Mouse (Mus musculus) hindbrain, embryonic 11.5 days (tissue): Measurements from ENCODE around the gene Tnrc6c. TPM values are rescaled to one million over a fixed set of nuclear protein-coding genes. Genes with fewer than 3 reads are reported as not detected.

Experiments
- ATAC-seq: fragments of 200-750 bp; cut with Nextera tagmentation; 2 replicates; pipeline ENCODE4 v1.8.0; 2017; ENCODE audit warnings: mild to moderate bottlenecking, moderate TSS enrichment, moderate library complexity; ENCODE audit not compliant: low FRiP score
- DNase-seq: peaks from one replicate; pipeline ENCODE4 v3.0.0-alpha.2; 2015; ENCODE audit warnings: low spot score
- H3K27ac ChIP-seq: fragments of 300-500 bp; sonication (generic); 2 replicates; pipeline ENCODE4 v1.5.1; 2014; ENCODE audit warnings: mild to moderate bottlenecking, low read depth, low read length
- H3K27me3 ChIP-seq: fragments of 300-500 bp; sonication (generic); 2 replicates; pipeline ENCODE4 v1.6.1; 2014; ENCODE audit warnings: mild to moderate bottlenecking, low read length, moderate library complexity, mixed read lengths; ENCODE audit not compliant: control insufficient read depth, insufficient read depth
- H3K36me3 ChIP-seq: fragments of 300-500 bp; sonication (generic); 2 replicates; pipeline ENCODE4 v1.6.1; 2014; ENCODE audit warnings: mild to moderate bottlenecking, low read length, moderate library complexity, mixed read lengths; ENCODE audit not compliant: control insufficient read depth, insufficient read depth
- H3K4me1 ChIP-seq: fragments of 300-500 bp; sonication (generic); replicated peaks from 2 replicates; pipeline ENCODE4 v1.6.1; 2014; ENCODE audit warnings: low read length, mixed read lengths; ENCODE audit not compliant: control insufficient read depth, insufficient read depth
- H3K4me2 ChIP-seq: fragments of 300-500 bp; sonication (generic); replicated peaks from 2 replicates; pipeline ENCODE4 v1.6.1; 2014; ENCODE audit warnings: mild to moderate bottlenecking, low read depth, low read length
- H3K4me3 ChIP-seq: fragments of 300-500 bp; sonication (generic); 2 replicates; pipeline ENCODE4 v1.5.1; 2014; ENCODE audit warnings: low read depth, low read length
- H3K9ac ChIP-seq: fragments of 300-500 bp; sonication (generic); 2 replicates; pipeline ENCODE4 v1.6.1; 2014; ENCODE audit warnings: low read depth, low read length
- H3K9me3 ChIP-seq: fragments of 300-500 bp; sonication (generic); 2 replicates; pipeline ENCODE4 v1.6.1; 2016; ENCODE audit warnings: low read length; ENCODE audit not compliant: control insufficient read depth
- WGBS: fragments of 180-500 bp; shearing (Covaris S2); extraction: QIAGEN DNeasy Blood & Tissue Kit; methylation state at CpG from one replicate; pipeline ENCODE4 v1.1.7; 2014; 5-methylcytosine and 5-hydroxymethylcytosine counted together
- polyA plus RNA-seq: library from polyadenylated mRNA; unstranded; fragments of >200 nt; fragmentation: Nextera tagmentation; extraction: Ambion mirVana; gene quantifications from 2 replicates; pipeline ENCODE4 v1.2.1, GENCODE M21; 2014

The Tnrc6c gene
- polyA plus RNA-seq, 1 experiment from 2014 or later, result 20.6 TPM

DNA sequence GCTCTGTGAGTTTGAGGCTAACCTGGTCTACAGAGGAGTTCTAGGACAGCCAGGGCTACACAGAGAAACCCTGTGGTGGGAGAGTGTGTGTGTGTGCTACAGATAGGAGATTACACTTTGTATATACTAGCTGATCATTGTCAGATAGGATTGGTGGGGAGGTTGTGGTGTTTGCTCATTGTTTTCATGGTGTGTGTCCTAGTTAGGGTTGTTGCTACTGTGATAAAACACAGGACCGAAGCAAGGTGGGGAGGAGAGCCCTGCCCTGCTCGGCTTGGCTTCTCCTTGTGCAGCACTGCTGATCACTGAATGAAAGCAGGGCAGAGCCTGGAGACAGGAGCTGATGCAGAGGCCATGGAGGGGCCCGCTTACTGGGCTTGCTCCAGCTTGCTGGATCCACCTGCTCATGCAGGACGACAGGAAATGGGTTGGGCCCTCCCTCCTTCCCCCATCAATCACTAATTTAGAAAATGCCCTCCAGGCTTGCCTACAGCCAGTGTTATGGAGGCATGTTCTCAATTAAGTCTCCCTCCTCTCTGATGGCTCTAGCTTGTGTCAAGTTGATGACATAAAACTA lies 89.5 kb downstream of the Tnrc6c start:
- H3K36me3 ChIP-seq, result peaks cover 14% of the 10 kb centered on the region

DNA sequence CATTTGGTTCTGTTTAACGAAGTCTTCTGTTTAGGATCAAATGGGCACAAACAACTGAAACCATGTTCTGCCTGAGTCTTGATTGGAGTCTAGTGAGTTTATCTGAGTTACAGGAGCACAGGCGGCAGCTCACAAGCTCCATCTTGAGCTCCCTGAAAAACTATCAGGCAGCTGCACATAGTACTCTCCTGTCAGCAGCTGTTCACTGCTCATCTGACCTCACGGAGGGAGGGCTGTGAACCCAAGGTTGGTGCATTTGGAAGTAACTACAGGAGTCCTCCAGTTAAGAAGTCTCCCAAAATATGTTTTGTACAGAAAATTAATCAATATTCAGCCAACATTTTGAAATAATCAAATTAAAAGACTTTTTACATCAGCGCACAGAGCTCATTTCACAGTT lies 94.5 kb downstream of the Tnrc6c start:
- H3K9me3 ChIP-seq, result no peaks in the 10 kb centered on the region
- no peak overlapping the region for H3K4me2 ChIP-seq
- no peak overlapping the region for H3K9ac ChIP-seq
- no peak overlapping the region for H3K4me3 ChIP-seq
- no peaks in the 10 kb centered on the region for H3K27me3 ChIP-seq
- H3K36me3 ChIP-seq, result peaks cover 14% of the 10 kb centered on the region
- H3K27ac ChIP-seq, result no peak overlapping the region
- 85% methylated on average over 4 of the region's 4 CpGs for WGBS
- H3K4me1 ChIP-seq, result no peaks in the 10 kb centered on the region
- no peak for DNase-seq
- no peak for ATAC-seq

More for the DNA sequence above, 89.5 kb downstream of the Tnrc6c start:
- Histone ChIP-seq H3K9ac (no peak overlapping the region), H3K4me1 (no peaks in the 10 kb centered on the region), H3K27ac (no peak overlapping the region), H3K4me3 (no peak overlapping the region), H3K4me2 (no peak overlapping the region), H3K9me3 (no peaks in the 10 kb centered on the region), H3K27me3 (no peaks in the 10 kb centered on the region)
- ATAC-seq (no peak), DNase-seq (no peak)
- 62% methylated on average over 4 of the region's 4 CpGs for WGBS

DNA sequence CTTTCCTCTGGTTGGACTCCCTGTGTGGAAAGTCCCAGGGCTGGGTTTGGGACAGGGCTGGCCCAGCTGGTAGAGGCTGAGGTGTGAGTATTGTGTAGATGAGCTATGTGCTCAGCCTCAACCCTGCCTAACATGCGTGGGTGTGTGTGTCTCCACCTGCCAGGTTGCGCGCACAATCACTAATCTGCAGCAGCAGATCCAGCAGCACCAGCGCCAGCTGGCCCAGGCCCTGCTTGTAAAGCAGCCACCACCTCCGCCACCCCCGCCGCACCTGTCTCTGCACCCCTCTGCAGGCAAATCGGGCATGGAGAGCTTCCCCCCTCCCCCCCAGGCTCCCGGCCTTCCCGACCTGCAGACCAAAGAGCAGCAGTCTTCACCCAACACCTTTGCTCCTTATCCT lies 95.3 kb downstream of the Tnrc6c start:
- DNase-seq, result no peak
- 92% methylated on average over 10 of the region's 10 CpGs for WGBS
- peaks cover 15% of the 10 kb centered on the region for H3K36me3 ChIP-seq

DNA sequence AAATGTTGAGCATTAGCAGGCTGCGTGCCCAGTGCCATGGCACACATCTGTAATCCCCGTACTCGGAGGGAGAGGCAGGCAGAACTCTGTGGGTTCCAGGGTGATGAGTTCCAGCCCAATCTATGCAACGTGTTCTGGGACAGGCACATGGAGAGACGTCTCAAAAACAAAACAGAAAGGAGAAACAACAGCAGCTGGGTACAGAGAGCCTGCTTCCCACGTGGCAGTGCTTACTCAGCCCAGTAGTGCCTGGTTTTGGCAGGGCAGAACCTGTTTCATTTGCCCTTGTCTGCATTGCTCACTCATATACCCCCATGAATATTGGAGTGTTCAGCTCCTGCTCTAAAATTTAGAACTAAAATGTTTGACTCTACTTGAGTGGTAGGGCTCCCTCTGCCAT lies 97.5 kb downstream of the Tnrc6c start:
- H3K9me3 ChIP-seq, result no peaks in the 10 kb centered on the region
- ATAC-seq, result no peak
- WGBS, result 87% methylated on average over 6 of the region's 6 CpGs

More for the DNA sequence above, 95.3 kb downstream of the Tnrc6c start:
- no peak overlapping the region for H3K4me2 ChIP-seq
- no peak overlapping the region for H3K27ac ChIP-seq
- no peak for ATAC-seq
- no peak overlapping the region for H3K9ac ChIP-seq
- H3K9me3 ChIP-seq, result no peaks in the 10 kb centered on the region
- H3K4me1 ChIP-seq, result no peaks in the 10 kb centered on the region
- H3K4me3 ChIP-seq, result no peak overlapping the region
- no peaks in the 10 kb centered on the region for H3K27me3 ChIP-seq

DNA sequence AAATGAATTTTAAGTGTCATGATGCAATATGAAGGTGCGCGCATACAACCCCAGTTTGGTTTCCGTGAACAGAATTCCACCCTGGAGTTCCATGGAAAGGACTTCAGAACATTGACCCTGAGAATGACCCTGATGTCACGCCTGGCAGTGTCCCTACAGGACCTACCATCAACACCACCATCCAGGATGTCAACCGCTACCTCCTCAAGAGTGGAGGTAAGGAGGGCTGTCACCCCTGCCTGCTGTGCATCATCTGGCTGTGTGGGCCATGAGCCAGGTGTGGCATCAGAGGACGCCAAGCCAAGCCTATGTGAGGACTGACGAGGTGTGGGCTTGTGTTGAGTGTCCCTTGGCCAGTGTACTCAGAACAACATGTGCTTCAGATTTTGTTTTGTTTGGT lies 101.8 kb downstream of the Tnrc6c start:
- Histone ChIP-seq H3K9me3 (no peaks in the 10 kb centered on the region), H3K4me1 (no peaks in the 10 kb centered on the region), H3K9ac (no peak overlapping the region), H3K36me3 (peaks cover 38% of the 10 kb centered on the region), H3K4me3 (no peak overlapping the region), H3K27me3 (no peaks in the 10 kb centered on the region), H3K27ac (no peak overlapping the region), H3K4me2 (no peak overlapping the region)
- ATAC-seq, result no peak
- WGBS, result 95% methylated on average over 7 of the region's 7 CpGs
- DNase-seq, result no peak

More for the DNA sequence above, 97.5 kb downstream of the Tnrc6c start:
- Histone ChIP-seq H3K4me1 (no peaks in the 10 kb centered on the region), H3K9ac (no peak overlapping the region), H3K27me3 (no peaks in the 10 kb centered on the region), H3K4me2 (no peak overlapping the region), H3K27ac (no peak overlapping the region), H3K36me3 (peaks cover 30% of the 10 kb centered on the region), H3K4me3 (no peak overlapping the region)
- DNase-seq, result no peak

DNA sequence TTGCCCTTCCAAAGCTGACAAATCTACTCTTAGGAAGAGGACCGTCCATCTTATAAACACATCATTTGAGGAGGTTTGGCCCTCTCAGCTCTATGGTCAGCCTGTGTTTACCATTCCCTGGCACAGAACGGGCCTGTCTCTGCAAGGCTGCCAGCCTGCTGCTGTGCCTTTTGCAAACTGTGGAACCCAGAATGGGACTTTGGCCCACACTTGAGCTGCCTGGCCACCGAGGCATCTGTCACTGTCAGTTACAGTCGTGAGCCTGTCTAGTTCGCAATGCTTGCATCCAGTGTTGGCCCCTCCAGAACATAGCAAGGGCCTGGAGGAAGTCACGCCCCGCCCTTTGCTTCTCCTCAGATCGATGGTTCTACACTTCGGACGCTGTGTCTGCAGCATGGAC lies 105.2 kb downstream of the Tnrc6c start:
- H3K4me1 ChIP-seq, result no peaks in the 10 kb centered on the region
- DNase-seq, result no peak
- no peak overlapping the region for H3K27ac ChIP-seq
- H3K9ac ChIP-seq, result no peak overlapping the region
- no peak for ATAC-seq
- no peaks in the 10 kb centered on the region for H3K9me3 ChIP-seq
- no peak overlapping the region for H3K4me2 ChIP-seq
- WGBS, result 95% methylated on average over 10 of the region's 10 CpGs
- no peak overlapping the region for H3K4me3 ChIP-seq
- H3K27me3 ChIP-seq, result no peaks in the 10 kb centered on the region
- H3K36me3 ChIP-seq, result peaks cover 32% of the 10 kb centered on the region

DNA sequence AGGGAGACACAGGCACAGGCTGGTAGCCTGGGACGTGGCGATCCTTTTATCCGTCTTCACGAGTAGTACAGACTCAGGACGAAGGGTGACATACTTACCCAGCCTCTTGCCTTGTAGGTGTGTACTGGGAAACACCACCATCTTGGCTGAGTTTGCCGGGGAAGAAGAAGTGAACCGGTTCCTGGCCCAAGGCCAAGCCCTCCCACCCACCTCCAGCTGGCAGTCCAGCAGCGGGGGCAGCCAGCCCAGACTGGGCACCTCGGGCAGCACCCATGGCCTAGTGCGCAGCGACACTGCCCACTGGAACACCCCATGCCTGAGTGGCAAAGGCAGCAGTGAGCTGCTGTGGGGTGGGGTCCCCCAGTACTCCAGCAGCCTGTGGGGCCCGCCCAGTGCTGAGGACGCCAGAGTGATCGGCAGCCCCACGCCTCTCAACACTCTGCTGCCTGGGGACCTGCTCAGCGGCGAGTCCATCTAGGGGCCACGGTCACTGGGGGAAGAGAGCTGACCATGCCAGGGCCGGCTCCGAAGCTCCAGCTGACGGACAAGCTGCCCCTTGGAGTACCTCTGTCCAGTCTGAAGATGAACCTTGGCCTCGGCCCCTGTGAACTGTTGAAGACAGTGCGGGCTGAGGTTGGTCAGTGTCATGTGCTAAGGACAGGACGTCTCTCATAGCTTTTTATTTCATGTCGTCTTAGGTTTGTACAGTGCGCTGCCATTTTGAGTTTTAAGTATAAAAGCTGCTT lies 106.5 kb downstream of the Tnrc6c start:
- Histone ChIP-seq H3K36me3 (peaks cover 26% of the 10 kb centered on the region), H3K4me1 (no peaks in the 10 kb centered on the region), H3K4me3 (no peak overlapping the region), H3K27me3 (no peaks in the 10 kb centered on the region), H3K9ac (no peak overlapping the region), H3K9me3 (no peaks in the 10 kb centered on the region), H3K27ac (no peak overlapping the region), H3K4me2 (no peak overlapping the region)
- no peak for ATAC-seq
- WGBS, result 94% methylated on average over 26 of the region's 26 CpGs
- no peak for DNase-seq

DNA sequence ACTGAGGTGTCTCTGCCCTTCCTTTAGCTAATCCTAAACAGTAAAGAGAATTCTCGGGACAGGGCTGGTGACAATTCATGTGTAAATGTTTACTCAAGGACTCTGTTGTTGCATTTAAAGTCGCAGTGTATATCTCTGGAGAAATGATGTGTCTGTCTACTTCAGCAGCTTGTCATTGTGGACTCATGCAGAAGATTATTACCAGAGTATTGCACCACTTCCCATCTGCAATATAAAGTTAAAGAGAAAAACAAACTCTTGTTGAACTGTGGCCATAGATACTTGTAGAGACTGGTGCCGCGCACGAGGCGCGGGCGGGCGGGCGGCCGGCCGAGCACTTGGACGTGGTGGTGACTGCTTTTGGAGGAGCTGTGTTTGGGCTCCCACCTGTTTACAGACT lies 107.7 kb downstream of the Tnrc6c start:
- Histone ChIP-seq H3K9me3 (no peaks in the 10 kb centered on the region), H3K27ac (no peak overlapping the region), H3K4me1 (no peaks in the 10 kb centered on the region), H3K36me3 (peaks cover 19% of the 10 kb centered on the region), H3K4me2 (no peak overlapping the region), H3K27me3 (no peaks in the 10 kb centered on the region), H3K9ac (no peak overlapping the region), H3K4me3 (no peak overlapping the region)
- ATAC-seq, result no peak
- 93% methylated on average over 13 of the region's 13 CpGs for WGBS
- DNase-seq, result no peak

DNA sequence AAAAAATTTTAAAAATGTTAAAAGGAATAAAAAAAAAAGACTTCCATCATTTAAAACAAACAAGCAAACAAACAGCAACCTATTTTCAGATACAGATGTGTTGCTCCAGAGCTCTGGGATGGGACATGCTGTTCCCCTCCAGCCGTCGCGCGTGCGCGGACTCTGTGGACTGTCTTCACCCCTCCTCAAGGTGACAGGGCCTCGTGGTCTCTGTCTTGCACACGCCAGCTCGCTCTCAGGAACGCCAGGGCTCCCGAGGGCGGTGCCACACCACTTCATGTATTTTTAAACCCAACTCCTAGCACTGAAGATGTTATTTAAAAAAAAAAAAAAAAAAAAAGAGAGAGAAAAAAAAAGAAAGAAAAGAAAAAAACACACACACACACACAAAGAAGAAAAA lies 108.2 kb downstream of the Tnrc6c start:
- no peaks in the 10 kb centered on the region for H3K27me3 ChIP-seq
- DNase-seq, result no peak
- H3K4me2 ChIP-seq, result no peak overlapping the region
- H3K27ac ChIP-seq, result no peak overlapping the region
- WGBS, result 90% methylated on average over 12 of the region's 12 CpGs
- no peaks in the 10 kb centered on the region for H3K9me3 ChIP-seq
- no peak overlapping the region for H3K4me3 ChIP-seq
- H3K36me3 ChIP-seq, result peaks cover 16% of the 10 kb centered on the region
- H3K4me1 ChIP-seq, result no peaks in the 10 kb centered on the region
- H3K9ac ChIP-seq, result no peak overlapping the region
- ATAC-seq, result no peak
